Mouse (Mus musculus) liver, embryonic 14.5 days (tissue): ENCODE results near the gene Ctu2. TPM values are rescaled to one million over a fixed set of nuclear protein-coding genes. Genes with fewer than 3 reads are reported as not detected.

Experiments
- ATAC-seq: fragments of 200-750 bp; cut with Nextera tagmentation; 2 replicates; pipeline ENCODE4 v1.8.0; 2017; ENCODE audit warnings: moderate number of reproducible peaks, mild to moderate bottlenecking, moderate library complexity; ENCODE audit not compliant: insufficient read depth
- DNase-seq, 3 experiments: peaks; one replicate each; pipeline ENCODE4 v3.0.0-alpha.2; 2012 to 2013; ENCODE audit warnings: low read depth in 3 of 3, low spot score in 3 of 3
- H3K27ac ChIP-seq: fragments of 300-500 bp; sonication (generic); 2 replicates; pipeline ENCODE4 v1.5.1; 2014; ENCODE audit warnings: moderate library complexity, mild to moderate bottlenecking, control low read depth, inconsistent platforms
- H3K27me3 ChIP-seq: fragments of 300-500 bp; sonication (generic); 2 replicates; pipeline ENCODE4 v1.6.1; 2014; ENCODE audit warnings: mild to moderate bottlenecking, low read length, moderate library complexity; ENCODE audit not compliant: control insufficient read depth, insufficient read depth
- H3K36me3 ChIP-seq: fragments of 300-500 bp; sonication (generic); replicated peaks from 2 replicates; pipeline ENCODE4 v1.6.1; 2014; ENCODE audit warnings: low read depth; ENCODE audit not compliant: control insufficient read depth, insufficient read depth
- H3K4me1 ChIP-seq, 2 experiments: fragments of 200-500 bp in 1 of 2; fragments of 300-500 bp in 1 of 2; sonication (generic) in 1 of 2; replicated peaks; 2 replicates each; pipeline ENCODE4 v1.6.1; 2012 to 2014; ENCODE audit warnings: antibody characterized with exemption in 1 of 2, inconsistent platforms in 1 of 2, low read length in 1 of 2; ENCODE audit not compliant: control insufficient read depth in 2 of 2, insufficient read depth in 2 of 2
- H3K4me2 ChIP-seq: fragments of 300-500 bp; sonication (generic); 2 replicates; pipeline ENCODE4 v1.6.1; 2014; ENCODE audit warnings: low read depth, mild to moderate bottlenecking, control low read depth, moderate library complexity
- H3K4me3 ChIP-seq, 2 experiments: fragments of 200-500 bp in 1 of 2; fragments of 300-500 bp in 1 of 2; sonication (generic) in 1 of 2; 2 replicates each; pipeline ENCODE4 v1.5.1; 2012 to 2014; ENCODE audit warnings: low read depth in 2 of 2, low read length in 2 of 2, mild to moderate bottlenecking in 2 of 2, control low read depth in 1 of 2, inconsistent platforms in 1 of 2, moderate library complexity in 1 of 2; ENCODE audit not compliant: insufficient read depth in 1 of 2
- H3K9ac ChIP-seq: fragments of 300-500 bp; sonication (generic); replicated peaks from 2 replicates; pipeline ENCODE4 v1.6.1; 2014; ENCODE audit warnings: mild to moderate bottlenecking, control low read depth, moderate library complexity
- H3K9me3 ChIP-seq: fragments of 300-500 bp; sonication (generic); 2 replicates; pipeline ENCODE4 v1.6.1; 2016; ENCODE audit warnings: low read length, mixed read lengths; ENCODE audit not compliant: control insufficient read depth
- CTCF ChIP-seq: IDR thresholded peaks from 2 replicates; pipeline ENCODE4 v1.5.1; 2016; ENCODE audit warnings: antibody characterized with exemption, low read depth, control low read depth
- EP300 ChIP-seq: IDR thresholded peaks from 2 replicates; pipeline ENCODE4 v1.6.1; 2016; ENCODE audit warnings: antibody characterized with exemption, low read depth
- WGBS: fragments of 180-500 bp; shearing (Covaris S2); extraction: QIAGEN DNeasy Blood & Tissue Kit; methylation state at CpG from one replicate; pipeline ENCODE4 v1.1.7; 2014; ENCODE audit not compliant: insufficient replicate concordance; 5-methylcytosine and 5-hydroxymethylcytosine counted together
- polyA plus RNA-seq, 2 experiments: library from polyadenylated mRNA; depleted of rRNA in 1 of 2; stranded (reverse) in 1 of 2; unstranded in 1 of 2; fragments of >200 nt; fragmentation: Nextera tagmentation in 1 of 2; extraction: Ambion mirVana in 1 of 2; gene quantifications; 2 replicates each; pipeline versions ENCODE4 v1.2.1 to v1.2.3; 2012 to 2014

The Ctu2 gene
- polyA plus RNA-seq, 2 experiments = 11.7 to 13.9 TPM

- peaks cover 0 to 27% of the 10 kb centered on the region in 2 experiments; a peak in 3 of 4 replicates for H3K4me1 ChIP-seq
- H3K36me3 ChIP-seq = no peaks in the 10 kb centered on the region
- no peaks in the 10 kb centered on the region for H3K9me3 ChIP-seq
- DNase-seq = no peak
- no peak overlapping the region for H3K9ac ChIP-seq
- H3K27me3 ChIP-seq = peaks cover 27% of the 10 kb centered on the region
- H3K27ac ChIP-seq = no peak overlapping the region
- WGBS = 59% methylated on average over 8 of the region's 8 CpGs
- no peak overlapping the region for H3K4me3 ChIP-seq
- TF ChIP-seq CTCF (no peak), EP300 (no peak)
- no peak overlapping the region for H3K4me2 ChIP-seq
- no peak for ATAC-seq
Measured at GRCm38 (mm10) chr8:122462510-122462909, 13.4 kb upstream of the Ctu2 start.

GRCm38 (mm10) chr8:122463651-122464640, 12.0 kb upstream of the Ctu2 start:
- no peak for TF ChIP-seq CTCF
- no peak for TF ChIP-seq EP300
- Histone ChIP-seq H3K4me3 (no peak overlapping the region), H3K9ac (no peak overlapping the region), H3K4me2 (no peak overlapping the region; the same call in 1 of the 2 replicates), H3K27me3 (peaks cover 23% of the 10 kb centered on the region), H3K36me3 (no peaks in the 10 kb centered on the region), H3K9me3 (no peaks in the 10 kb centered on the region), H3K4me1 (peaks cover 0 to 27% of the 10 kb centered on the region in 2 experiments; a peak in 3 of 4 replicates), H3K27ac (no peak overlapping the region)
- ATAC-seq (no peak), DNase-seq (no peak)
- WGBS = 16% methylated on average over 12 of the region's 12 CpGs

- no peak overlapping the region for H3K27ac ChIP-seq
- H3K4me1 ChIP-seq = peaks cover 0 to 27% of the 10 kb centered on the region in 2 experiments; a peak in 3 of 4 replicates
- no peaks in the 10 kb centered on the region for H3K36me3 ChIP-seq
- ATAC-seq = no peak
- H3K9me3 ChIP-seq = no peaks in the 10 kb centered on the region
- H3K4me2 ChIP-seq = no peak overlapping the region
- WGBS = 13% methylated on average over 7 of the region's 7 CpGs
- no peak overlapping the region for H3K4me3 ChIP-seq
- no peak for DNase-seq
- H3K9ac ChIP-seq = no peak overlapping the region
- TF ChIP-seq CTCF (no peak), EP300 (no peak)
- peaks cover 18% of the 10 kb centered on the region for H3K27me3 ChIP-seq
Measured at GRCm38 (mm10) chr8:122464985-122465384, 11.0 kb upstream of the Ctu2 start.

GRCm38 (mm10) chr8:122467816-122468215, 8.1 kb upstream of the Ctu2 start:
- 84% methylated on average over 13 of the region's 13 CpGs for WGBS
- H3K9ac ChIP-seq = no peak overlapping the region
- H3K36me3 ChIP-seq = no peaks in the 10 kb centered on the region
- H3K9me3 ChIP-seq = no peaks in the 10 kb centered on the region
- H3K4me3 ChIP-seq = no peak overlapping the region
- peaks cover 0 to 19% of the 10 kb centered on the region in 2 experiments; a peak in 3 of 4 replicates for H3K4me1 ChIP-seq
- H3K27ac ChIP-seq = no peak overlapping the region
- DNase-seq (no peak), ATAC-seq (no peak)
- no peak overlapping the region for H3K4me2 ChIP-seq
- no peaks in the 10 kb centered on the region for H3K27me3 ChIP-seq
- TF ChIP-seq CTCF = no peak
- TF ChIP-seq EP300 = no peak

- ATAC-seq (no peak), DNase-seq (no peak)
- Histone ChIP-seq H3K4me2 (no peak overlapping the region), H3K27ac (no peak overlapping the region), H3K9me3 (no peaks in the 10 kb centered on the region), H3K4me1 (peaks cover 0 to 7% of the 10 kb centered on the region in 2 experiments; a peak in 3 of 4 replicates), H3K27me3 (no peaks in the 10 kb centered on the region), H3K9ac (no peak overlapping the region), H3K36me3 (no peaks in the 10 kb centered on the region), H3K4me3 (no peak overlapping the region)
- no peak for TF ChIP-seq CTCF
- no peak for TF ChIP-seq EP300
- WGBS = 70% methylated on average over 6 of the region's 6 CpGs
Measured at GRCm38 (mm10) chr8:122469407-122469806, 6.5 kb upstream of the Ctu2 start.
